Mouse (Mus musculus): Measurements from ENCODE around the gene Olfr187. TPM values are rescaled to one million over a fixed set of nuclear protein-coding genes. Genes with fewer than 3 reads are reported as not detected.

Olfr187 gene
- total RNA-seq, 1 experiment: not detected

DNA sequence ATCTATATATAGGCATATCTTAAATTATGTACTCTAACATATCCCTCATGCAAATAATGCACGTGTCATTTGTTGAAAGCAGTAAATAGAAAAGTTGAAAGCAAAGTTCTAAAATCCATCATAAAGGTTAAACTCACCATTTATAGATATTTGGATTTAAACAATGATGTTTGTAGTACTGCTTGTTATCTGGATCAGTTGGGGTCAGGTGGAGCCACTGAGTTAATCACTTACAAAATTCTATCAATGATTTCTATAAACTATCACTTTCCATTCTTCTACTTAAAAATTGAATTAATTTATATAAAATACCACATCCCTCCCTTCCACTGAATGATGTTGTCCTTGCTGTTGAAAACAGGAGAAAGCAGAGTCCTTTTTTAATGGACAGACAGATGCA lies 9.3 kb upstream of the Olfr187 start:
- Histone ChIP-seq H3K9ac (ENCODE audit: insufficient read depth, low read depth, low read length, poor library complexity, severe bottlenecking) (no peak overlapping the region), H3K9me3 (ENCODE audit: control insufficient read depth, insufficient read depth, low read depth, low read length) (no peaks in the 10 kb centered on the region), H3K4me1 (ENCODE audit: control insufficient read depth in 2 of 2, insufficient read depth in 2 of 2, low read length in 2 of 2, poor library complexity in 1 of 2) (no peaks in the 10 kb centered on the region), H3K4me3 (ENCODE audit: insufficient read depth in 1 of 2, low read depth in 1 of 2, low read length in 2 of 2, poor library complexity in 1 of 2, severe bottlenecking in 1 of 2) (no peak overlapping the region), H3K27ac (ENCODE audit: insufficient read depth, low read depth, low read length, poor library complexity, severe bottlenecking) (no peak overlapping the region), H3K36me3 (ENCODE audit: control insufficient read depth, insufficient read depth, low read length, poor library complexity, severe bottlenecking) (no peaks in the 10 kb centered on the region)
- DNase-seq (ENCODE audit: low read depth, low spot score): no peak
- in situ Hi-C loops (cut with MboI; ENCODE audit: low sequenced_read_pairs in 2 of 2, unreplicated experiment in 2 of 2): no loop called here
- TF ChIP-seq ZC3H11A (IDR thresholded peaks at IDR 0.05; ENCODE audit: borderline replicate concordance, low read depth, low read length) (no peak), HCFC1 (IDR thresholded peaks at IDR 0.05; ENCODE audit: borderline replicate concordance, insufficient read depth, low read length) (no peak), MAFK (IDR thresholded peaks at IDR 0.05; ENCODE audit: insufficient read depth, low read depth, low read length) (no peak), ZNF384 (IDR thresholded peaks at IDR 0.05; ENCODE audit: low read depth, low read length) (no peak), CHD2 (IDR thresholded peaks at IDR 0.05; ENCODE audit: low read depth, low read length) (no peak)

DNA sequence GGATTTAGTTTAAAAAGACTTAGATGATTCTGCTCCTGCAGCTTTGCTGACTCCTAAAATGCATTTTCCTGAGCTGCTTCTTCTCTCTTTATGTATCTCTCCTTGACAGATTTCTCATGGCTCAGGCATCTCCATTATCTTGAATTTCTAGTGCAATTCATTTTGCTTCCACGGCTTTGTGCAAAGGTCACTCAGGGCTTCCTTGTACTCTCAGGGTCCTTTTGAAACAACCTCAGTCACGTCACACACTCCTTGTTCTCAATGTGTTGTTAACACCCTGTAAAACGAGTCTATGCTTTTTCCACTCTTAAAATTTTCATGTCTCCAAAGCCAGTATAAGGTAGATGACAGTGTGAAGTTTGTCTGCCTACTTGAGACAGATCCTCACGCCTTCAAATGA lies 8.0 kb upstream of the Olfr187 start:
- H3K9me3 ChIP-seq (ENCODE audit: control insufficient read depth, insufficient read depth, low read depth, low read length): no peaks in the 10 kb centered on the region
- in situ Hi-C loops (cut with MboI; ENCODE audit: low sequenced_read_pairs in 2 of 2, unreplicated experiment in 2 of 2): no loop called here

DNA sequence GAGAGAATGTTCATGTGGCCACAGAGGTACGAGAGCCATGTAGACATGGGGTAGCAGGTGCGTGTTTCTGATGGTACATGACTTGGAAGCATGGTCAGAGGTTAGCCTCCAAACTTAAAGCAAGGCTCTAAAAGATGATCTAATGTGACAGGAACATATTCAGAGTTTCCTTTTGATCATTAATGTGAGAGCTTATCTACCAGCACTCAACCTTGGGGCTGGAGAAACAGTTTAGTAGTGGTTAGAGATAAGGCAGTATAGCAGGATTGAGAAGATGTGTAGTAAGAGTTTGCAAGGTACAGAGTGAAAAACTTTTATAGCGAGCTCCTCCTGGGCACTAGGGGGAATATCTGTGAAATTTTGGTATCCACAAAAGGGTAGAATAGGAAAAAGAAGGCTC lies 6.3 kb upstream of the Olfr187 start:
- Histone ChIP-seq H3K27ac (ENCODE audit: insufficient read depth, low read depth, low read length, poor library complexity, severe bottlenecking) (no peak overlapping the region), H3K36me3 (ENCODE audit: control insufficient read depth, insufficient read depth, low read length, poor library complexity, severe bottlenecking) (no peaks in the 10 kb centered on the region), H3K9me3 (ENCODE audit: control insufficient read depth, insufficient read depth, low read depth, low read length) (no peaks in the 10 kb centered on the region), H3K4me3 (ENCODE audit: insufficient read depth in 1 of 2, low read depth in 1 of 2, low read length in 2 of 2, poor library complexity in 1 of 2, severe bottlenecking in 1 of 2) (no peak overlapping the region), H3K4me1 (ENCODE audit: control insufficient read depth in 2 of 2, insufficient read depth in 2 of 2, low read length in 2 of 2, poor library complexity in 1 of 2) (no peaks in the 10 kb centered on the region), H3K9ac (ENCODE audit: insufficient read depth, low read depth, low read length, poor library complexity, severe bottlenecking) (no peak overlapping the region)
- DNase-seq (ENCODE audit: low read depth, low spot score): no peak
- in situ Hi-C loops (cut with MboI; ENCODE audit: low sequenced_read_pairs in 2 of 2, unreplicated experiment in 2 of 2): no loop called here
- no peak for TF ChIP-seq MAFK (IDR thresholded peaks at IDR 0.05; ENCODE audit: insufficient read depth, low read depth, low read length)
- no peak for TF ChIP-seq CHD2 (IDR thresholded peaks at IDR 0.05; ENCODE audit: low read depth, low read length)
- TF ChIP-seq ZC3H11A (IDR thresholded peaks at IDR 0.05; ENCODE audit: borderline replicate concordance, low read depth, low read length): no peak
- no peak for TF ChIP-seq HCFC1 (IDR thresholded peaks at IDR 0.05; ENCODE audit: borderline replicate concordance, insufficient read depth, low read length)
- no peak for TF ChIP-seq ZNF384 (IDR thresholded peaks at IDR 0.05; ENCODE audit: low read depth, low read length)

More for the DNA sequence above, 8.0 kb upstream of the Olfr187 start:
- H3K4me3 ChIP-seq (ENCODE audit: insufficient read depth in 1 of 2, low read depth in 1 of 2, low read length in 2 of 2, poor library complexity in 1 of 2, severe bottlenecking in 1 of 2): no peak overlapping the region
- no peak overlapping the region for H3K27ac ChIP-seq (ENCODE audit: insufficient read depth, low read depth, low read length, poor library complexity, severe bottlenecking)
- DNase-seq (ENCODE audit: low read depth, low spot score): no peak
- no peaks in the 10 kb centered on the region for H3K36me3 ChIP-seq (ENCODE audit: control insufficient read depth, insufficient read depth, low read length, poor library complexity, severe bottlenecking)
- no peak for TF ChIP-seq HCFC1 (IDR thresholded peaks at IDR 0.05; ENCODE audit: borderline replicate concordance, insufficient read depth, low read length)
- H3K4me1 ChIP-seq (ENCODE audit: control insufficient read depth in 2 of 2, insufficient read depth in 2 of 2, low read length in 2 of 2, poor library complexity in 1 of 2): no peaks in the 10 kb centered on the region
- H3K9ac ChIP-seq (ENCODE audit: insufficient read depth, low read depth, low read length, poor library complexity, severe bottlenecking): no peak overlapping the region

DNA sequence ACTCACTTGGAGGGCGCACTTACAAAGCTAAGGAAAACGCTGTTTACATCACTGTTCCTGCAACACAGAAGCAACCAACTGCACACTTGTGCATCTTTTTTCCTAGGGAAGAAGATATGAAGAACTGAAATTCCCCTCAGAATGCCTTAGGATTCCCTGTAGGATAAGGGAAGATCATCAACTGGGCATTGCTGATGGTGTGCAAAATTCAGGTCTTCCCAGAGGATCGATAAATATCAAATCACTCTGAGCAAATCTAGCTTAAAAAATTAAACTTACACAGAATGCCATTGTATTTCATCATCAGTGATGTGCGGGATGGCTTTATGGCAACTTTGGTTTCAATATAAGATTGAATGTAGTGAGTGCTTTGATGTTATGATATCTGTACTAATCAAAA lies 9.4 kb downstream of the Olfr187 start, which contains the start of gene Olfr186:
Gene Olfr186, minus strand, starts transcription at position 101 of the 400 bp plus-strand sequence.
- Histone ChIP-seq H3K9me3 (ENCODE audit: control insufficient read depth, insufficient read depth, low read depth, low read length) (no peaks in the 10 kb centered on the region), H3K27ac (ENCODE audit: insufficient read depth, low read depth, low read length, poor library complexity, severe bottlenecking) (no peak within 1 kb of the TSS), H3K4me3 (ENCODE audit: insufficient read depth in 1 of 2, low read depth in 1 of 2, low read length in 2 of 2, poor library complexity in 1 of 2, severe bottlenecking in 1 of 2) (no peak within 1 kb of the TSS), H3K9ac (ENCODE audit: insufficient read depth, low read depth, low read length, poor library complexity, severe bottlenecking) (no peak within 1 kb of the TSS), H3K4me1 (ENCODE audit: control insufficient read depth in 2 of 2, insufficient read depth in 2 of 2, low read length in 2 of 2, poor library complexity in 1 of 2) (no peaks in the 10 kb centered on the region), H3K36me3 (ENCODE audit: control insufficient read depth, insufficient read depth, low read length, poor library complexity, severe bottlenecking) (no peaks in the 10 kb centered on the region)
- in situ Hi-C loops (cut with MboI; ENCODE audit: low sequenced_read_pairs in 2 of 2, unreplicated experiment in 2 of 2): no loop called here
- DNase-seq (ENCODE audit: low read depth, low spot score): no peak
- TF ChIP-seq ZNF384 (IDR thresholded peaks at IDR 0.05; ENCODE audit: low read depth, low read length) (no peak), CHD2 (IDR thresholded peaks at IDR 0.05; ENCODE audit: low read depth, low read length) (no peak), HCFC1 (IDR thresholded peaks at IDR 0.05; ENCODE audit: borderline replicate concordance, insufficient read depth, low read length) (no peak), ZC3H11A (IDR thresholded peaks at IDR 0.05; ENCODE audit: borderline replicate concordance, low read depth, low read length) (no peak), MAFK (IDR thresholded peaks at IDR 0.05; ENCODE audit: insufficient read depth, low read depth, low read length) (no peak)

DNA sequence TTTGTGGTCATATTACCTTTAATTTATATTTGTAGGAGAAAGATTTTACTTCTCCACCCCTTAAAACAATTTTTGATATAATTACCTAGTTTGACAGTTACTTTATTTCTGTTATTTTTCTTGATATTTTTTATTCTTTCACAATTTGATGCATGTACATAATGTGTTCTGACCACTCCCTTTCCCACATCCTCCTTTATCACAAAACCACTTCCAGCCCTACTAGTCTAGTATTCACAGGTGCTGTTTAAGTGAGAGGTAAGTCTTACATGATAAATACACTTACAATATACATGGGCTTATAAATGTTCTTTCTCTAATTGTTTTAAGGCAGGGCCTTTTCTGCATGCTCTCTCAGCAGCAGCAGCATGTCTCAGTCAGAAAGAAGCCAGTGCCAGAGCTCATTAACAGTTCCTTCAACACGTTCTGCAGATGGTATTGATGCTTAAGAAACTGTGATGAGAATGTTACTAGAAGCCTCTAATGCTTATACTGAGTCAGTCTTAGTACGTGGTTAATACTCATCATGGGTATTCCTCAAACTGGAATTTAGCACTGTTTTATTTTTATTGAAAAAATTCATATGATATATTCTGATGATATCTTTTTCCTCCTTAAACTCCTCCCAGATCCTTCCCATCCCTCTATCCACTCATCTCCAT lies 26.1 kb downstream of the Olfr187 start:
- Histone ChIP-seq H3K9ac (ENCODE audit: insufficient read depth, low read depth, low read length, poor library complexity, severe bottlenecking) (no peak overlapping the region), H3K4me3 (ENCODE audit: insufficient read depth in 1 of 2, low read depth in 1 of 2, low read length in 2 of 2, poor library complexity in 1 of 2, severe bottlenecking in 1 of 2) (no peak overlapping the region), H3K27ac (ENCODE audit: insufficient read depth, low read depth, low read length, poor library complexity, severe bottlenecking) (no peak overlapping the region), H3K4me1 (ENCODE audit: control insufficient read depth in 2 of 2, insufficient read depth in 2 of 2, low read length in 2 of 2, poor library complexity in 1 of 2) (no peaks in the 10 kb centered on the region), H3K9me3 (ENCODE audit: control insufficient read depth, insufficient read depth, low read depth, low read length) (no peaks in the 10 kb centered on the region), H3K36me3 (ENCODE audit: control insufficient read depth, insufficient read depth, low read length, poor library complexity, severe bottlenecking) (no peaks in the 10 kb centered on the region)
- TF ChIP-seq ZC3H11A (IDR thresholded peaks at IDR 0.05; ENCODE audit: borderline replicate concordance, low read depth, low read length): no peak
- no peak for TF ChIP-seq MAFK (IDR thresholded peaks at IDR 0.05; ENCODE audit: insufficient read depth, low read depth, low read length)
- no peak for TF ChIP-seq ZNF384 (IDR thresholded peaks at IDR 0.05; ENCODE audit: low read depth, low read length)
- no peak for TF ChIP-seq HCFC1 (IDR thresholded peaks at IDR 0.05; ENCODE audit: borderline replicate concordance, insufficient read depth, low read length)
- no peak for TF ChIP-seq CHD2 (IDR thresholded peaks at IDR 0.05; ENCODE audit: low read depth, low read length)
- in situ Hi-C loops (cut with MboI; ENCODE audit: low sequenced_read_pairs in 2 of 2, unreplicated experiment in 2 of 2): no loop called here
- no peak for DNase-seq (ENCODE audit: low read depth, low spot score)
